Mouse (Mus musculus): ENCODE results near the gene Per3.

Gene Per3

GRCm38 (mm10) chr4:150957106-150957458, 87.4 kb downstream of the Per3 start:
- DNase-seq (ENCODE audit: low spot score): no peak

DNA sequence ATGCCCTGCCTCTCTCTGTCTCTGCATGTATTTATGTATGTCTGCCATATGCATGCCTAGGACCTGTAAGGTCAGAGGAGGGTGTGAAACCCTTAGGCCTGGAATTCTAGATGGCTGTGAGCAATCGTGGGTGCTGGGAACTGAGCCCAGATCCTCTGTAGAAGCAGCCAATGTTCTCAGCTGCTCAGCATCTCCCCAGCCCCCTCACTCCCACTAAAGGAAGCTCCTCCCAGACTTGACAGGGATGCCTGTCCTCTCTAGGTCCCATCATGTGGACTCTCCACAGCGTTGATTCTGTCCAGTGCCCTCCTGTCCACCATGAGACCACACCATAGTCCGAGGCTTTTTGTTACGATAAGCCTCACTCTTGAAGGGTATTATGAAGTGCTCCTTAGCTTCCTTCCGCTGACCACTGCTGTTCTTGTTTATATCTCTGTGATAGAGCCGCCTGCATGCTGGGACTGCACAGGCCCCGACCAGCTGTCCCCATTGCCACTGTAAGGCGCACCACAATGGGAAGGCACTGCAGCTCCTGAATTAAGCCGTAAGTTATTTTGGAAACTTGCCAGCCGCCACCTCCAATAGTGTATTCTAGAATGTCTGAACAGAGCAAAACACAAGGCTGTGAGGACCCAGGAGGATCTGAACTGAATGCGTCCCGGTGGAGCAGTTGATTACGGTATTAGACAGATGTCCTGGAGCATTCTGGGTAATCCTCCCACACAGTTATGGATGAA, 87.9 kb downstream of the Per3 start:
- DNase-seq (ENCODE audit: low spot score): no peak
